Mouse (Mus musculus) ovary, adult 18-20 months (tissue): ENCODE results near the gene Hspa1b.
"Not testable (repeated sequence)": the region's sequence is repeated elsewhere in the genome, so short reads cannot be mapped to it uniquely, and the experiment has no call there.

Source experiments
- DNase-seq: peaks from one replicate; pipeline ENCODE4 v3.0.0; 2022; ENCODE audit warnings: low spot score, mixed read lengths

Gene Hspa1b

GRCm38 (mm10) chr17:34981690-34982180 is 22.7 kb upstream of the Hspa1b start, which contains the start of gene Lsm2:
Gene Lsm2 (plus strand): TSS chr17:34981862.
- DNase-seq = peak; percentile 87

GRCm38 (mm10) chr17:34980655-34981054 is 21.6 kb upstream of the Hspa1b start:
- DNase-seq = no peak

GRCm38 (mm10) chr17:34979631-34980030 is 20.6 kb upstream of the Hspa1b start:
- DNase-seq = no peak

- no peak for DNase-seq
These were observed 19.2 kb upstream of the Hspa1b start for GRCm38 (mm10) chr17:34978239-34978638.

GRCm38 (mm10) chr17:34977000-34977399 is 18.0 kb upstream of the Hspa1b start:
- no peak for DNase-seq

- DNase-seq = no peak
These were observed 16.8 kb upstream of the Hspa1b start for GRCm38 (mm10) chr17:34975581-34976492.

- peak; percentile 75 for DNase-seq
These were observed 13.2 kb upstream of the Hspa1b start, which contains the start of the genes Hspa1a and Hspa1l for GRCm38 (mm10) chr17:34972069-34972749. Gene Hspa1a (minus strand): TSS chr17:34972156. Gene Hspa1l (plus strand): TSS chr17:34972703.

- DNase-seq = not testable (repeated sequence)
These were observed 12.6 kb upstream of the Hspa1b start for GRCm38 (mm10) chr17:34971694-34972068.

GRCm38 (mm10) chr17:34970850-34971249 is 11.8 kb upstream of the Hspa1b start:
- DNase-seq = not testable (repeated sequence)

GRCm38 (mm10) chr17:34969822-34970221 is 10.8 kb upstream of the Hspa1b start, which contains the start of gene Gm20481:
Gene Gm20481 (plus strand): TSS chr17:34969912.
- DNase-seq = not testable (repeated sequence)

GRCm38 (mm10) chr17:34965627-34966026 is 6.6 kb upstream of the Hspa1b start:
- no peak for DNase-seq

- no peak for DNase-seq
These were observed 5.6 kb upstream of the Hspa1b start for GRCm38 (mm10) chr17:34964640-34965049.

- DNase-seq = no peak
These were observed 3.8 kb upstream of the Hspa1b start for GRCm38 (mm10) chr17:34962841-34963240.

GRCm38 (mm10) chr17:34962125-34962524 is 3.1 kb upstream of the Hspa1b start:
- DNase-seq = no peak

- DNase-seq = no peak
These were observed 1.9 kb upstream of the Hspa1b start for GRCm38 (mm10) chr17:34960702-34961493.

GRCm38 (mm10) chr17:34959881-34960515 is 960 bp upstream of the Hspa1b start:
- DNase-seq = peak; percentile 49

GRCm38 (mm10) chr17:34958734-34959129 is 306 bp downstream of the Hspa1b start:
- DNase-seq = not testable (repeated sequence)

- not testable (repeated sequence) for DNase-seq
These were observed 1.1 kb downstream of the Hspa1b start for GRCm38 (mm10) chr17:34957966-34958365.

- not testable (repeated sequence) for DNase-seq
These were observed 1.7 kb downstream of the Hspa1b start for GRCm38 (mm10) chr17:34957291-34957690.

GRCm38 (mm10) chr17:34956340-34956739 is 2.7 kb downstream of the Hspa1b start:
- DNase-seq = no peak

GRCm38 (mm10) chr17:34955884-34956283 is 3.2 kb downstream of the Hspa1b start:
- no peak for DNase-seq
